Mouse (Mus musculus) ES-E14 (cell line): ENCODE results near the gene Ssbp2.

Source experiments
- MAFK ChIP-seq: IDR thresholded peaks from 2 replicates; pipeline ENCODE4 v1.6.1; 2014; ENCODE audit warnings: mild to moderate bottlenecking, low read depth, low read length, inconsistent platforms; ENCODE audit not compliant: insufficient read depth
- ZNF384 ChIP-seq: IDR thresholded peaks from 2 replicates; pipeline ENCODE4 v1.6.1; 2012; ENCODE audit warnings: low read depth, low read length, inconsistent platforms

DNA sequence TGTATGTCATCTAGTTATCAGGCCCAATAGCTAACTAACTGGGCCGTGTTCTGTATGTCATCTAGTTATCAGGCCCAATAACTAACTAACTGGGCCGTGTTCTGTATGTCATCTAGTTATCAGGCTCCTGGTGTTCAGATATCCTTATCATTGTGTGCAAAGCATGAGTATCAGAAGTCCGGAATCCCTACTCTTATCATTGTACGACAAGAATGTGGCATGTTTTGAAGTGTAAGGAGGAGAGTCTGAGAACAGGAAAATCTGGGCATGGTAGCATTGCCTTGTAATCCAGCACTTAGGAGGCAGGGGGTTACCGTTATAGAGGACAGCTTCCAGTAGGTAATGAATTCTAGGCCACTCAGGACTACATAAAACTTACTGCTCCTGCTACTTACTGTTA lies 178.8 kb downstream of the Ssbp2 start:
- TF ChIP-seq ZNF384 (no peak), MAFK (no peak)
